Mouse (Mus musculus) neural tube, embryonic 11.5 days (tissue): ENCODE measurements around the gene Slc22a12. TPM values are rescaled to one million over a fixed set of nuclear protein-coding genes. Genes with fewer than 3 reads are reported as not detected.
A peak's percentile ranks its signal among the peaks of the same experiment; 100 is the strongest.

ENCODE experiments used
- ATAC-seq: fragments of 200-750 bp; cut with Nextera tagmentation; 2 replicates; pipeline ENCODE4 v1.8.0; 2017; ENCODE audit warnings: moderate number of reproducible peaks, mild to moderate bottlenecking, moderate TSS enrichment, moderate library complexity; ENCODE audit not compliant: insufficient read depth, low FRiP score, low TSS enrichment
- DNase-seq: peaks from one replicate; pipeline ENCODE4 v3.0.0-alpha.2; 2015; ENCODE audit warnings: low spot score
- H3K27ac ChIP-seq: fragments of 300-500 bp; sonication (generic); 2 replicates; pipeline ENCODE4 v1.5.1; 2014; ENCODE audit warnings: low read depth, mild to moderate bottlenecking, low read length
- H3K27me3 ChIP-seq: fragments of 300-500 bp; sonication (generic); 2 replicates; pipeline ENCODE4 v1.6.1; 2014; ENCODE audit warnings: mild to moderate bottlenecking, low read length, mixed read lengths; ENCODE audit not compliant: control insufficient read depth, insufficient read depth
- H3K36me3 ChIP-seq: fragments of 300-500 bp; sonication (generic); 2 replicates; pipeline ENCODE4 v1.6.1; 2014; ENCODE audit warnings: mild to moderate bottlenecking, low read length, moderate library complexity, mixed read lengths; ENCODE audit not compliant: control insufficient read depth, insufficient read depth
- H3K4me1 ChIP-seq: fragments of 300-500 bp; sonication (generic); 2 replicates; pipeline ENCODE4 v1.6.1; 2014; ENCODE audit warnings: low read length, mixed read lengths; ENCODE audit not compliant: control insufficient read depth, insufficient read depth
- H3K4me2 ChIP-seq: fragments of 300-500 bp; sonication (generic); 2 replicates; pipeline ENCODE4 v1.6.1; 2014; ENCODE audit warnings: low read depth, mild to moderate bottlenecking, moderate library complexity
- H3K4me3 ChIP-seq: fragments of 300-500 bp; sonication (generic); 2 replicates; pipeline ENCODE4 v1.5.1; 2014; ENCODE audit warnings: low read depth, low read length
- H3K9ac ChIP-seq: fragments of 300-500 bp; sonication (generic); 2 replicates; pipeline ENCODE4 v1.6.1; 2014; ENCODE audit warnings: mild to moderate bottlenecking, low read length
- H3K9me3 ChIP-seq: fragments of 300-500 bp; sonication (generic); 2 replicates; pipeline ENCODE4 v1.6.1; 2016; ENCODE audit warnings: low read length; ENCODE audit not compliant: control insufficient read depth
- WGBS: fragments of 180-500 bp; shearing (Covaris S2); extraction: QIAGEN DNeasy Blood & Tissue Kit; methylation state at CpG from one replicate; pipeline ENCODE4 v1.1.7; 2014; 5-methylcytosine and 5-hydroxymethylcytosine counted together
- polyA plus RNA-seq: library from polyadenylated mRNA; unstranded; fragments of >200 nt; fragmentation: Nextera tagmentation; extraction: Ambion mirVana; gene quantifications from 2 replicates; pipeline ENCODE4 v1.2.1, GENCODE M21; 2014

Gene Slc22a12
- polyA plus RNA-seq, 1 experiment from 2014 or later = not detected

GRCm38 (mm10) chr19:6536696-6537095 lies 6.1 kb downstream of the Slc22a12 start:
- H3K4me1 ChIP-seq = peaks cover 21% of the 10 kb centered on the region
- peaks cover 5% of the 10 kb centered on the region; the same call in 1 of the 2 replicates for H3K27me3 ChIP-seq
- DNase-seq = no peak
- no peaks in the 10 kb centered on the region for H3K36me3 ChIP-seq
- 77% methylated on average over 6 of the region's 6 CpGs for WGBS
- no peak overlapping the region for H3K27ac ChIP-seq
- no peak overlapping the region for H3K4me3 ChIP-seq
- no peaks in the 10 kb centered on the region for H3K9me3 ChIP-seq
- H3K4me2 ChIP-seq = no peak overlapping the region
- H3K9ac ChIP-seq = no peak overlapping the region
- no peak for ATAC-seq

- DNase-seq (no peak), ATAC-seq (no peak)
- Histone ChIP-seq H3K4me1 (peaks cover 25% of the 10 kb centered on the region), H3K36me3 (no peaks in the 10 kb centered on the region), H3K4me3 (no peak overlapping the region), H3K4me2 (no peak overlapping the region), H3K9me3 (no peaks in the 10 kb centered on the region), H3K9ac (no peak overlapping the region), H3K27me3 (peaks cover 5% of the 10 kb centered on the region; the same call in 1 of the 2 replicates), H3K27ac (no peak overlapping the region)
- 89% methylated on average over 3 of the region's 3 CpGs for WGBS
Observed at GRCm38 (mm10) chr19:6536201-6536600, 6.6 kb downstream of the Slc22a12 start.

GRCm38 (mm10) chr19:6534118-6534415 lies 8.8 kb downstream of the Slc22a12 start:
- ATAC-seq (no peak), DNase-seq (peak; percentile 34)
- no peak overlapping the region for H3K4me3 ChIP-seq
- H3K9ac ChIP-seq = no peak overlapping the region
- peaks cover 35% of the 10 kb centered on the region for H3K4me1 ChIP-seq
- H3K27me3 ChIP-seq = peaks cover 5% of the 10 kb centered on the region; the same call in 1 of the 2 replicates
- H3K36me3 ChIP-seq = no peaks in the 10 kb centered on the region
- 0 out of 2 replicates have a peak overlapping the region, but pooled peaks have one; percentile 6 for H3K27ac ChIP-seq
- H3K4me2 ChIP-seq = no peak overlapping the region
- whole genome bisulfite sequencing = 48% methylated on average over 5 of the region's 5 CpGs
- no peaks in the 10 kb centered on the region for H3K9me3 ChIP-seq

DNA sequence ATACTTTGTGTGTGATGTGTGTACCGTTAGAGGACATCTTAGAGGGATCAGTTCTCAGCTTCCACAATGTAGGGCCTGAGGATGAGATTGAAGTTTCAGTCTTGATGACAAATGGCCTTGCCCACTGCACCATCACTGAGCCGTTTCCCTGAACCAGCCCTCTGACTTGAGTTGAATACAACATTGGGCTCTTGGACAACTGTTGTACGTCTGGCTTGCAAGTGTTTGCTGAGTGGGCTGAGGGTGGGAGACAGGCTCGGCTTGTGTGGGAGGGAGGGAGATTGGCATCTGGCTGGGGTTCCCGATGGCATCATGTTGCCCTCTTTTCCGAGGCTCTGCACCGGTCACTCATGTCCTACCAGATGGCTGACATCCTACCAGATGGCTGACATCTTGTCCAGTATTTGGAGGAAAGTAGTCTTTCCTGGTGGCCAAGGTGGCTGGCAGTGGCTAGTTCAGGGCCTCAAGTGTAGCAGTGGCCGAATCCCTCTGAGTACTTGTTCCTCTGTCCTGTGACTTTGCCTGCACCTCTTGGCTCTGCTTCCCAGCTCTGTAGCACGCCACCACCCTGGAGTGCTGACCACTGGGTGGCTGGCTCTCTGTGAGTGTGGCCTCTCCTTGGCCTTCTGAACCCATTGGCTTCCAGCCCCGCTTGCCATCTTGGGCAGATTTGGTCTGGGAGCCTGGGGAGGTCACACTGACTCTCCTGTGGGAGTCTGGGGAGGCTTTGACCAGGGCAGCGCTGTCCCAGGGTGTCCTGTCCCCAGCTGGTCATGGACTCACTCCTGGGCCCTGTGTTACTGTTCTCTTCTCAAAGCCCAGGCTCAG lies 9.3 kb downstream of the Slc22a12 start:
- Histone ChIP-seq H3K4me1 (peaks cover 35% of the 10 kb centered on the region), H3K9ac (no peak overlapping the region), H3K4me3 (no peak overlapping the region), H3K36me3 (no peaks in the 10 kb centered on the region), H3K9me3 (no peaks in the 10 kb centered on the region), H3K27ac (peak overlapping the region; percentile 6; the same call in 1 of the 2 replicates), H3K4me2 (no peak overlapping the region), H3K27me3 (peaks cover 5% of the 10 kb centered on the region; the same call in 1 of the 2 replicates)
- ATAC-seq = no peak
- 68% methylated on average over 11 of the region's 11 CpGs for WGBS
- DNase-seq = no peak

- Histone ChIP-seq H3K27me3 (peaks cover 5% of the 10 kb centered on the region; the same call in 1 of the 2 replicates), H3K27ac (peak overlapping the region; percentile 89), H3K36me3 (no peaks in the 10 kb centered on the region), H3K4me3 (peak overlapping the region; percentile 51), H3K9ac (peak overlapping the region; percentile 86), H3K9me3 (no peaks in the 10 kb centered on the region), H3K4me1 (peaks cover 35% of the 10 kb centered on the region), H3K4me2 (peak overlapping the region; percentile 54)
- DNase-seq (peak; percentile 39), ATAC-seq (no peak)
- WGBS = 6% methylated on average over 13 of the region's 13 CpGs
Observed at GRCm38 (mm10) chr19:6532656-6533055, 10.2 kb downstream of the Slc22a12 start.

- Histone ChIP-seq H3K27me3 (peaks cover 5% of the 10 kb centered on the region; the same call in 1 of the 2 replicates), H3K9ac (peak overlapping the region; percentile 86), H3K4me3 (peak overlapping the region; percentile 51), H3K27ac (peak overlapping the region; percentile 89), H3K4me2 (peak overlapping the region; percentile 54), H3K36me3 (no peaks in the 10 kb centered on the region), H3K4me1 (peaks cover 35% of the 10 kb centered on the region), H3K9me3 (no peaks in the 10 kb centered on the region)
- WGBS = under 1% methylated on average over 36 of the region's 36 CpGs
- ATAC-seq (peak; percentile 63), DNase-seq (peak; percentile 75)
Observed at GRCm38 (mm10) chr19:6531832-6532471, 10.9 kb downstream of the Slc22a12 start.

- Histone ChIP-seq H3K4me1 (peaks cover 35% of the 10 kb centered on the region), H3K36me3 (no peaks in the 10 kb centered on the region), H3K9me3 (no peaks in the 10 kb centered on the region), H3K4me2 (peak overlapping the region; percentile 54), H3K27me3 (peaks cover 5% of the 10 kb centered on the region; the same call in 1 of the 2 replicates), H3K4me3 (peak overlapping the region; percentile 51), H3K9ac (peak overlapping the region; percentile 86), H3K27ac (peak overlapping the region; percentile 89)
- ATAC-seq (no peak), DNase-seq (peak; percentile 67)
- WGBS = under 1% methylated on average over 48 of the region's 56 CpGs
Observed at GRCm38 (mm10) chr19:6531011-6531631, 11.7 kb downstream of the Slc22a12 start.

DNA sequence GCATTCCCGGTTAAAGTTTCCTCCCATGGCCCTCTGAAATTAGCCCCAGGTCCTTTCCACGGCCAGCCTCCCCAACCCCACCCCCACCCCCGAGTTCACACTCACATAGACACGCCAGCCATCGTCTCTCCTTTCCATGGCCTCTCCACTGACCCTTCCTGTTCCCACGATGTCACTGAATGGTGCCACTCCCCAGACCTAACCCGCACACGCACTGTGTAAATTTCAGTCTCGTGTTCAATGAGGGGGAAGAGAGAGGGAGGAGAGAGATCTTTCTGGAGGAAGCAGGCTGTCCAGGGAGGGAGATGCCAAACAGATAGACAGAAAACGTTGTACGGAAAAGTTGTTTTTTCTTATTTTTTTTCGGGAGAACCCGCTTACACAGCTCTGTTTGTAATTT lies 12.5 kb downstream of the Slc22a12 start:
- Histone ChIP-seq H3K4me3 (0 out of 2 replicates have a peak overlapping the region, but pooled peaks have one; percentile 1), H3K4me1 (peaks cover 35% of the 10 kb centered on the region), H3K27ac (no peak overlapping the region), H3K27me3 (peaks cover 5% of the 10 kb centered on the region; the same call in 1 of the 2 replicates), H3K9me3 (no peaks in the 10 kb centered on the region), H3K4me2 (peak overlapping the region; percentile 54), H3K36me3 (no peaks in the 10 kb centered on the region), H3K9ac (no peak overlapping the region; the same call in 1 of the 2 replicates)
- ATAC-seq (0 out of 2 replicates have a peak, but pooled peaks have one; percentile 29), DNase-seq (peak; percentile 41)
- WGBS = 15% methylated on average over 13 of the region's 13 CpGs
